Mouse (Mus musculus): ENCODE data around the gene Sh3glb1. TPM values are rescaled to one million over a fixed set of nuclear protein-coding genes. Genes with fewer than 3 reads are reported as not detected.

The Sh3glb1 gene
- polyA plus RNA-seq, 1 experiment, result 31.6 TPM

DNA sequence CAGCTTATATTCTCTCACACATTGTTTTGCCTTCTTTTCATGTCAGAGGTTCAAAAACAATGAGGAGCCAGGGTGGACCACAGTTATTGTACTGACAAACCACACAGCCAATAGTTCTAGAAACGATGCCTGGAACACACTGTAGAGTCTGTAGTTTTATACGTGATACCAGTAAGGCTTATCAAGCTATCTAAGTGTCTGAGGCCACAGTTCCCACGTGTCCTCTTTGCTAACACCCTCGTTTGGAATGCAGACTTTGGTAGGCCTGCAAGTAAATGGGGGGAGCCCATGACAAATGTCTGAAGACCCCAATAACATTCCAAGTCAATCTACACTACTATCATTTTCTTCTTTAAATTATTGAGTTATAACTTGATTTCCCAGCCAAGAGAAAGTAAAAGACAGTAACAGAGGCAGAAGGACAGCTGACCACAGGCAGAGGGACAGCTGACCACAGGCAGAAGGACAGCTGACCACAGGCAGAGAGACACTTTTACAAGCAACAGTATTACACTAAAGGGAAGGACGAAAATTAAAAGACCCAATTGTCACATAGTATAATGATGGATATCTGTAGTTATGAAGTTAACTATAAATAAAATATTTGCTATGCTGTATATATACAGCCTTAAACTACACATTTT is 21.2 kb downstream of the Sh3glb1 start:
- H3K36me3 ChIP-seq (ENCODE audit: control insufficient read depth, insufficient read depth, low read length), result peaks cover 64% of the 10 kb centered on the region
- TF ChIP-seq POLR2A (IDR thresholded peaks at IDR 0.05; ENCODE audit: control insufficient read depth, extremely low read depth, insufficient read depth, low read length, poor library complexity) (no peak), CTCF (IDR thresholded peaks at IDR 0.05; ENCODE audit: borderline replicate concordance, control insufficient read depth, extremely low read depth, insufficient read depth, low read length, poor library complexity) (no peak)

GRCm38 (mm10) chr3:144697942-144698341 is 22.2 kb downstream of the Sh3glb1 start:
- TF ChIP-seq POLR2A (IDR thresholded peaks at IDR 0.05; ENCODE audit: control insufficient read depth, extremely low read depth, insufficient read depth, low read length, poor library complexity) (no peak), CTCF (IDR thresholded peaks at IDR 0.05; ENCODE audit: borderline replicate concordance, control insufficient read depth, extremely low read depth, insufficient read depth, low read length, poor library complexity) (no peak)
- H3K27me3 ChIP-seq (ENCODE audit: control insufficient read depth, insufficient read depth, low read length), result no peaks in the 10 kb centered on the region
- 34% methylated on average over 3 of the region's 3 CpGs for WGBS
- no peak overlapping the region for H3K4me3 ChIP-seq (ENCODE audit: control insufficient read depth, insufficient read depth, low read length)
- no peak for DNase-seq
- peaks cover 57% of the 10 kb centered on the region for H3K36me3 ChIP-seq (ENCODE audit: control insufficient read depth, insufficient read depth, low read length)
- H3K4me1 ChIP-seq (replicated peaks; ENCODE audit: control insufficient read depth, insufficient read depth, low read length), result no peaks in the 10 kb centered on the region
- no peak overlapping the region for H3K27ac ChIP-seq (ENCODE audit: control insufficient read depth, insufficient read depth, low read length)

More for the DNA sequence above, 21.2 kb downstream of the Sh3glb1 start:
- Histone ChIP-seq H3K27me3 (ENCODE audit: control insufficient read depth, insufficient read depth, low read length) (no peaks in the 10 kb centered on the region), H3K4me3 (ENCODE audit: control insufficient read depth, insufficient read depth, low read length) (no peak overlapping the region), H3K27ac (ENCODE audit: control insufficient read depth, insufficient read depth, low read length) (no peak overlapping the region), H3K4me1 (replicated peaks; ENCODE audit: control insufficient read depth, insufficient read depth, low read length) (no peaks in the 10 kb centered on the region)
- WGBS, result 68% methylated on average over 5 of the region's 5 CpGs
- DNase-seq, result no peak

- Histone ChIP-seq H3K4me1 (replicated peaks; ENCODE audit: control insufficient read depth, insufficient read depth, low read length) (no peaks in the 10 kb centered on the region), H3K4me3 (ENCODE audit: control insufficient read depth, insufficient read depth, low read length) (no peak overlapping the region), H3K27me3 (ENCODE audit: control insufficient read depth, insufficient read depth, low read length) (no peaks in the 10 kb centered on the region), H3K27ac (ENCODE audit: control insufficient read depth, insufficient read depth, low read length) (no peak overlapping the region), H3K36me3 (ENCODE audit: control insufficient read depth, insufficient read depth, low read length) (peaks cover 56% of the 10 kb centered on the region)
- WGBS, result 4% methylated on average over 5 of the region's 5 CpGs
- no peak for DNase-seq
- TF ChIP-seq POLR2A (IDR thresholded peaks at IDR 0.05; ENCODE audit: control insufficient read depth, extremely low read depth, insufficient read depth, low read length, poor library complexity) (no peak), CTCF (IDR thresholded peaks at IDR 0.05; ENCODE audit: borderline replicate concordance, control insufficient read depth, extremely low read depth, insufficient read depth, low read length, poor library complexity) (no peak)
These were observed 23.0 kb downstream of the Sh3glb1 start for GRCm38 (mm10) chr3:144697154-144697553.

DNA sequence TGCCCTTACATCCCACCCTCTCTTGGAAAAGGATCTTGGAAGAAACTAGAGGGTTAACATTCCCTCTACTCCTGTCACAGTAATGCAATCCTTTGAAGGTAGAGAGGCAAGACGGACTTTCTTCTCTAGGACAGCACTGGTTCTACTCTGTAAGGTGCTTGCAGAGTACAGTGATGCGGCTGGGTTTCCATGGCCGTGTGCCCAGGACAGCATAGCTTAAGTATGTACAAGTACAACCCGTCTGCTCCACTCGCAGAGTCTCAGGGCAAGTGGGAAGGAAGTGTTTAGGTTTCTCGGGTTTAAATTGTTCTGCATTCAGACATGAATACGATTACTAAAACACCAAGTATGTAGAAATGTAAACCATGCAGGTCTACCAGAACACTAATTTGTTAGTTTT is 25.2 kb downstream of the Sh3glb1 start:
- H3K4me3 ChIP-seq (ENCODE audit: control insufficient read depth, insufficient read depth, low read length), result no peak overlapping the region
- peaks cover 63% of the 10 kb centered on the region for H3K36me3 ChIP-seq (ENCODE audit: control insufficient read depth, insufficient read depth, low read length)
- H3K27ac ChIP-seq (ENCODE audit: control insufficient read depth, insufficient read depth, low read length), result no peak overlapping the region
- H3K27me3 ChIP-seq (ENCODE audit: control insufficient read depth, insufficient read depth, low read length), result no peaks in the 10 kb centered on the region
- no peak for DNase-seq
- no peaks in the 10 kb centered on the region for H3K4me1 ChIP-seq (replicated peaks; ENCODE audit: control insufficient read depth, insufficient read depth, low read length)
- TF ChIP-seq CTCF (IDR thresholded peaks at IDR 0.05; ENCODE audit: borderline replicate concordance, control insufficient read depth, extremely low read depth, insufficient read depth, low read length, poor library complexity) (no peak), POLR2A (IDR thresholded peaks at IDR 0.05; ENCODE audit: control insufficient read depth, extremely low read depth, insufficient read depth, low read length, poor library complexity) (no peak)
- 94% methylated on average over 7 of the region's 7 CpGs for WGBS

- H3K4me1 ChIP-seq (replicated peaks; ENCODE audit: control insufficient read depth, insufficient read depth, low read length), result no peaks in the 10 kb centered on the region
- TF ChIP-seq POLR2A (IDR thresholded peaks at IDR 0.05; ENCODE audit: control insufficient read depth, extremely low read depth, insufficient read depth, low read length, poor library complexity), result no peak
- TF ChIP-seq CTCF (IDR thresholded peaks at IDR 0.05; ENCODE audit: borderline replicate concordance, control insufficient read depth, extremely low read depth, insufficient read depth, low read length, poor library complexity), result no peak
- H3K27ac ChIP-seq (ENCODE audit: control insufficient read depth, insufficient read depth, low read length), result no peak overlapping the region
- no peak for DNase-seq
- no peak overlapping the region for H3K4me3 ChIP-seq (ENCODE audit: control insufficient read depth, insufficient read depth, low read length)
- WGBS, result 98% methylated on average over 10 of the region's 10 CpGs
- H3K27me3 ChIP-seq (ENCODE audit: control insufficient read depth, insufficient read depth, low read length), result no peaks in the 10 kb centered on the region
- peaks cover 65% of the 10 kb centered on the region for H3K36me3 ChIP-seq (ENCODE audit: control insufficient read depth, insufficient read depth, low read length)
These were observed 26.1 kb downstream of the Sh3glb1 start for GRCm38 (mm10) chr3:144694040-144694439.

DNA sequence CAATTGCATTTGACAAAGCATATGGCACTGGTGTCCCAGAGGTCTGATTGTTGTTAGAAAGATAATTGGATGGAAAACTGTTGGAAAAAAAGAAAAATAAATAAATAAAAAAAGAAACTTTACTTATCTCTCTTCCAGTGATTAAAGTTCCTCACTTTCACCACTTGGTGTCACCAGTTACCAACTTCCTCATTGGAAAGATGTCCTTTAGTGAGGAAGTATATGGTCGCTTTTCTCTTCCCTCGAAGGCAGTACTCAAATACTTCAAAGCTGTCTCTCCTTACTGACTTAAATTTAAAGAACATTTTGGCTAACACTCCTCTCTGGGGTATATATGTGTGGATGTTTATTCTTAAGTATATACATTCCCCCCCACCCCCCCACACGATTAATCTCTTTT is 28.1 kb downstream of the Sh3glb1 start:
- no peaks in the 10 kb centered on the region for H3K4me1 ChIP-seq (replicated peaks; ENCODE audit: control insufficient read depth, insufficient read depth, low read length)
- H3K27ac ChIP-seq (ENCODE audit: control insufficient read depth, insufficient read depth, low read length), result no peak overlapping the region
- H3K27me3 ChIP-seq (ENCODE audit: control insufficient read depth, insufficient read depth, low read length), result no peaks in the 10 kb centered on the region
- no peak for DNase-seq
- no peak for TF ChIP-seq CTCF (IDR thresholded peaks at IDR 0.05; ENCODE audit: borderline replicate concordance, control insufficient read depth, extremely low read depth, insufficient read depth, low read length, poor library complexity)
- no peak for TF ChIP-seq POLR2A (IDR thresholded peaks at IDR 0.05; ENCODE audit: control insufficient read depth, extremely low read depth, insufficient read depth, low read length, poor library complexity)
- 41% methylated on average over 3 of the region's 3 CpGs for WGBS
- H3K4me3 ChIP-seq (ENCODE audit: control insufficient read depth, insufficient read depth, low read length), result no peak overlapping the region
- H3K36me3 ChIP-seq (ENCODE audit: control insufficient read depth, insufficient read depth, low read length), result peaks cover 64% of the 10 kb centered on the region

GRCm38 (mm10) chr3:144689236-144689635 is 30.9 kb downstream of the Sh3glb1 start:
- 78% methylated on average over 11 of the region's 11 CpGs for WGBS
- TF ChIP-seq POLR2A (IDR thresholded peaks at IDR 0.05; ENCODE audit: control insufficient read depth, extremely low read depth, insufficient read depth, low read length, poor library complexity) (no peak), CTCF (IDR thresholded peaks at IDR 0.05; ENCODE audit: borderline replicate concordance, control insufficient read depth, extremely low read depth, insufficient read depth, low read length, poor library complexity) (no peak)
- Histone ChIP-seq H3K4me1 (replicated peaks; ENCODE audit: control insufficient read depth, insufficient read depth, low read length) (no peaks in the 10 kb centered on the region), H3K27me3 (ENCODE audit: control insufficient read depth, insufficient read depth, low read length) (no peaks in the 10 kb centered on the region), H3K36me3 (ENCODE audit: control insufficient read depth, insufficient read depth, low read length) (peaks cover 36% of the 10 kb centered on the region), H3K27ac (ENCODE audit: control insufficient read depth, insufficient read depth, low read length) (no peak overlapping the region), H3K4me3 (ENCODE audit: control insufficient read depth, insufficient read depth, low read length) (no peak overlapping the region)
- DNase-seq, result no peak
